Mouse (Mus musculus) erythroblast, embryonic 14.5 days (primary cell): ENCODE measurements around the gene Acp4.

Experiments used
- GATA1 ChIP-seq: IDR thresholded peaks from 2 replicates; pipeline ENCODE4 v1.6.1; 2012; ENCODE audit warnings: low read length, inconsistent platforms, mixed read lengths
- TAL1 ChIP-seq: IDR thresholded peaks from 3 replicates; pipeline ENCODE4 v1.6.1; 2012; ENCODE audit warnings: low read length, inconsistent platforms, mixed read lengths

GRCm38 (mm10) chr7:44249248-44249647, 7.9 kb downstream of the Acp4 start:
- TF ChIP-seq GATA1 (no peak), TAL1 (no peak)
